ENCODE assay signal across 25 mouse cellular contexts in the genomic region with DNA sequence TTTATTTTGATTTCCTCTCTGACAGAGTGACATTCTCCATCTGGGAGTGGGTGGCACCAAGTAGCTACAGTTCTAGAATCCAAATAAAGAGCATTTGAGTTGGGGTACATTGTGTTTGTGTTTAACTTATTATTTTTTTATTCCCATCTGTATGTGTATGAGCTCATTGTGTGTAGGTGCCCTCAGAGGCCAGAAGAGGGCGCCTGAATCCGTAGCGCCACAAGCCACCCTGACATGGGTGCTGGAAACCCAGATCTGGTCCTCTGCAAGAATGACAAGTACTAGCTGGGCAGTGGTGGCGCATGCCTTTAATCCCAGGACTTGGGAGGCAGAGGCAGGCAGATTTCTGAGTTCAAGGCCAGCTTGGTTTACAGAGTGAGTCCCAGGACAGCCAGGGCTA. TPM values are rescaled to one million over a fixed set of nuclear protein-coding genes. Genes with fewer than 3 reads are reported as not detected.
DNase-seq lines count a peak whose midpoint lies in the region; ATAC-seq and TF ChIP-seq lines count a peak whose summit lies in the region.
"Had no signal": no experiment of that assay in that cellular context is flagged by ENCODE, and none has a peak within 500 bp of the region (broad histone marks: within the 10 kb centered on the region; RNA-seq: fewer than 3 reads in every experiment).

No protein-coding gene starts in this region.

- WGBS in forebrain, postnatal 0 days, result 90% methylated on average over 4 of the region's 4 CpGs
- WGBS in forebrain, embryonic 14.5 days, result 92% methylated on average over 4 of the region's 4 CpGs
- WGBS in liver, embryonic 14.5 days (ENCODE audit: insufficient replicate concordance), result 79% methylated on average over 4 of the region's 4 CpGs

- no peak overlapping the region for H3K9ac ChIP-seq in forebrain, postnatal 0 days
- H3K9ac ChIP-seq in forebrain, embryonic 14.5 days (ENCODE audit: low read length), result no peak overlapping the region
- H3K9ac ChIP-seq in liver, embryonic 14.5 days (replicated peaks), result no peak overlapping the region
- H3K9ac ChIP-seq: heart, embryonic 15.5 days; hindbrain, embryonic 15.5 days; intestine, embryonic 15.5 days; limb, embryonic 13.5 days; liver, embryonic 15.5 days; neural tube, embryonic 13.5 days; stomach, embryonic 15.5 days had no signal

- peak; percentile 23; the same call in 1 of the 2 replicates for TF ChIP-seq CTCF in forebrain, postnatal 0 days (IDR thresholded peaks at IDR 0.05; ENCODE audit: low read depth)
- TF ChIP-seq CTCF in liver, embryonic 14.5 days (IDR thresholded peaks at IDR 0.05; ENCODE audit: low read depth), result peak; percentile 41
- TF ChIP-seq CTCF in testis, adult 2 months (IDR thresholded peaks at IDR 0.05; ENCODE audit: control insufficient read depth, insufficient read depth, insufficient replicate concordance, low read depth, low read length), result peak; percentile 30; the same call in 1 of the 2 replicates

- H3K9me3 ChIP-seq in forebrain, postnatal 0 days (ENCODE audit: low read length), result no peaks in the 10 kb centered on the region
- no peaks in the 10 kb centered on the region; the same call in 1 of the 2 replicates for H3K9me3 ChIP-seq in forebrain, embryonic 14.5 days (replicated peaks; ENCODE audit: control insufficient read depth, low read length)
- H3K9me3 ChIP-seq in liver, embryonic 14.5 days (ENCODE audit: control insufficient read depth, low read length), result no peaks in the 10 kb centered on the region
- H3K9me3 ChIP-seq: heart, embryonic 15.5 days; hindbrain, embryonic 15.5 days; intestine, embryonic 15.5 days; limb, embryonic 13.5 days; neural tube, embryonic 13.5 days; stomach, embryonic 15.5 days had no signal

- 0 out of 2 replicates have a peak, but pooled peaks cover 6% of the 10 kb centered on the region for H3K4me1 ChIP-seq in forebrain, postnatal 0 days (ENCODE audit: insufficient read depth)
- H3K4me1 ChIP-seq in forebrain, embryonic 14.5 days (ENCODE audit: control insufficient read depth, insufficient read depth, low read length), result no peaks in the 10 kb centered on the region
- no peaks in the 10 kb centered on the region; a peak in 1 of 4 replicates for H3K4me1 ChIP-seq in liver, embryonic 14.5 days (replicated peaks; ENCODE audit: control insufficient read depth in 2 of 2, insufficient read depth in 2 of 2, low read length in 1 of 2)
- peaks cover 5% of the 10 kb centered on the region for H3K4me1 ChIP-seq in testis, adult 2 months (ENCODE audit: control insufficient read depth, insufficient read depth, low read length)
- H3K4me1 ChIP-seq: liver, embryonic 15.5 days had no signal

- no peaks in the 10 kb centered on the region for H3K36me3 ChIP-seq in forebrain, postnatal 0 days (ENCODE audit: insufficient read depth)
- H3K36me3 ChIP-seq in forebrain, embryonic 14.5 days (ENCODE audit: control insufficient read depth, insufficient read depth, low read length), result no peaks in the 10 kb centered on the region
- H3K36me3 ChIP-seq in liver, embryonic 14.5 days (replicated peaks; ENCODE audit: control insufficient read depth, insufficient read depth, low read depth), result no peaks in the 10 kb centered on the region
- H3K36me3 ChIP-seq in testis, adult 2 months (ENCODE audit: control insufficient read depth, insufficient read depth, low read length), result no peaks in the 10 kb centered on the region
- H3K36me3 ChIP-seq: embryonic facial prominence, embryonic 10.5 days; heart, embryonic 15.5 days; hindbrain, embryonic 15.5 days; intestine, embryonic 15.5 days; limb, embryonic 13.5 days; liver, embryonic 15.5 days; neural tube, embryonic 13.5 days; stomach, embryonic 15.5 days had no signal

- H3K4me3 ChIP-seq in forebrain, postnatal 0 days (ENCODE audit: low read depth, low read length), result no peak overlapping the region
- no peak overlapping the region for H3K4me3 ChIP-seq in forebrain, embryonic 14.5 days (ENCODE audit: low read depth, low read length)
- no peak overlapping the region for H3K4me3 ChIP-seq in liver, embryonic 14.5 days (ENCODE audit: insufficient read depth in 1 of 2, low read depth in 2 of 2, low read length in 2 of 2)
- no peak overlapping the region for H3K4me3 ChIP-seq in testis, adult 2 months (ENCODE audit: control insufficient read depth, low read depth, low read length)
- H3K4me3 ChIP-seq: hindbrain, embryonic 15.5 days; intestine, embryonic 15.5 days; limb, embryonic 13.5 days; liver, embryonic 15.5 days; myocyte; neural tube, embryonic 13.5 days; stomach, embryonic 15.5 days had no signal

- TF ChIP-seq POLR2A in testis, adult 2 months (IDR thresholded peaks at IDR 0.05; ENCODE audit: control insufficient read depth, low read depth, low read length), result no peak

- ATAC-seq in forebrain, postnatal 0 days, result no peak
- no peak for ATAC-seq in forebrain, embryonic 14.5 days
- ATAC-seq in liver, embryonic 14.5 days (ENCODE audit: insufficient read depth), result no peak
- ATAC-seq: intestine, embryonic 15.5 days had no signal

- no peak for DNase-seq in forebrain, postnatal 0 days
- no peak for DNase-seq in forebrain, embryonic 14.5 days (ENCODE audit: low spot score)
- no peak for DNase-seq in liver, embryonic 14.5 days (ENCODE audit: low read depth in 3 of 3, low spot score in 3 of 3)
- no peak for DNase-seq in liver
- no peak for DNase-seq in testis, postnatal 14 days (ENCODE audit: low spot score)
- no peak for DNase-seq in cerebellum, postnatal 14 days
- no peak for DNase-seq in kidney, postnatal 14 days
- DNase-seq: adrenal gland, postnatal 14 days; cerebellum, adult 9-11 months; gastrocnemius, postnatal 25 days; heart, postnatal 4 days; kidney, adult 8-10 months; kidney, postnatal 36 days; lung, postnatal 14 days; right cerebral cortex, postnatal 4 days had no signal

- no peaks in the 10 kb centered on the region for H3K27me3 ChIP-seq in forebrain, postnatal 0 days (ENCODE audit: insufficient read depth, low read length)
- no peaks in the 10 kb centered on the region for H3K27me3 ChIP-seq in forebrain, embryonic 14.5 days (replicated peaks; ENCODE audit: control insufficient read depth, insufficient read depth, low read length)
- no peaks in the 10 kb centered on the region for H3K27me3 ChIP-seq in liver, embryonic 14.5 days (ENCODE audit: control insufficient read depth, insufficient read depth, low read length)
- H3K27me3 ChIP-seq in testis, adult 2 months (ENCODE audit: control insufficient read depth, insufficient read depth, low read length), result no peaks in the 10 kb centered on the region
- H3K27me3 ChIP-seq: heart, embryonic 15.5 days; intestine, embryonic 15.5 days; limb, embryonic 13.5 days; neural tube, embryonic 13.5 days; stomach, embryonic 15.5 days had no signal

- no peak overlapping the region for H3K4me2 ChIP-seq in forebrain, postnatal 0 days (ENCODE audit: low read depth)
- no peak overlapping the region for H3K4me2 ChIP-seq in forebrain, embryonic 14.5 days (ENCODE audit: low read length)
- no peak overlapping the region for H3K4me2 ChIP-seq in liver, embryonic 14.5 days (ENCODE audit: low read depth)
- H3K4me2 ChIP-seq: intestine, embryonic 15.5 days; liver, embryonic 15.5 days; neural tube, embryonic 13.5 days; stomach, embryonic 15.5 days had no signal

- TF ChIP-seq EP300 in liver, embryonic 14.5 days (IDR thresholded peaks at IDR 0.05; ENCODE audit: low read depth), result no peak

- H3K27ac ChIP-seq in forebrain, postnatal 0 days (ENCODE audit: low read depth, low read length), result no peak overlapping the region
- H3K27ac ChIP-seq in forebrain, embryonic 14.5 days (ENCODE audit: low read depth, low read length), result no peak overlapping the region
- H3K27ac ChIP-seq in liver, embryonic 14.5 days, result no peak overlapping the region
- H3K27ac ChIP-seq in testis, adult 2 months (ENCODE audit: control insufficient read depth, insufficient read depth, low read depth, low read length), result no peak overlapping the region
- H3K27ac ChIP-seq: embryonic facial prominence, embryonic 10.5 days; heart, embryonic 15.5 days; intestine, embryonic 15.5 days; limb, embryonic 13.5 days; liver, embryonic 15.5 days; stomach, embryonic 15.5 days had no signal

RNA-seq across cellular contexts. Expression of gene Tpt1, which starts 26.9 kb away (rescaled TPM):
- total RNA-seq in forebrain, postnatal 0 days (2014; rRNA removed), result 738 and 1,020 TPM in 2 replicates
- 708 and 819 TPM in 2 replicates for polyA plus RNA-seq in forebrain, postnatal 0 days (2015; fragmentation: Nextera tagmentation; extraction: Ambion mirVana)
- 979 and 1,156 TPM in 2 replicates for polyA plus RNA-seq in forebrain, embryonic 14.5 days (2014; fragmentation: Nextera tagmentation; extraction: Ambion mirVana)
- 857 and 1,453 TPM in 2 replicates for polyA plus RNA-seq in liver, embryonic 14.5 days (2012; rRNA removed)
- 684 and 702 TPM in 2 replicates for polyA plus RNA-seq in liver, embryonic 14.5 days (2014; fragmentation: Nextera tagmentation; extraction: Ambion mirVana)
- 478 and 593 TPM in 2 replicates for polyA plus RNA-seq in testis, adult 2 months (2012; rRNA removed)
